Mouse (Mus musculus) stomach, embryonic 14.5 days (tissue): Measurements from ENCODE around the gene Ttc17. TPM values are rescaled to one million over a fixed set of nuclear protein-coding genes. Genes with fewer than 3 reads are reported as not detected.
A peak's percentile ranks its signal among the peaks of the same experiment; 100 is the strongest.
"Not testable (repeated sequence)": the region's sequence is repeated elsewhere in the genome, so short reads cannot be mapped to it uniquely, and the experiment has no call there.

Experiments
- ATAC-seq: fragments of 200-750 bp; cut with Nextera tagmentation; 2 replicates; pipeline ENCODE4 v1.8.0; 2017; ENCODE audit warnings: low read depth, moderate TSS enrichment; ENCODE audit not compliant: insufficient number of reproducible peaks, insufficient read depth, low FRiP score
- H3K27ac ChIP-seq: fragments of 300-500 bp; sonication (generic); 2 replicates; pipeline ENCODE4 v1.5.1; 2014; ENCODE audit warnings: mild to moderate bottlenecking, low read length, moderate library complexity, mixed read lengths
- H3K27me3 ChIP-seq: fragments of 300-500 bp; sonication (generic); 2 replicates; pipeline ENCODE4 v1.6.1; 2014; ENCODE audit warnings: low read length, control low read depth, mixed read lengths; ENCODE audit not compliant: control insufficient read depth, insufficient read depth
- H3K36me3 ChIP-seq: fragments of 300-500 bp; sonication (generic); 2 replicates; pipeline ENCODE4 v1.6.1; 2014; ENCODE audit warnings: mild to moderate bottlenecking, control low read depth, low read length, moderate library complexity, mixed read lengths; ENCODE audit not compliant: control insufficient read depth, insufficient read depth
- H3K4me1 ChIP-seq: fragments of 300-500 bp; sonication (generic); 2 replicates; pipeline ENCODE4 v1.6.1; 2014; ENCODE audit warnings: low read length, control low read depth, mixed read lengths; ENCODE audit not compliant: control insufficient read depth, insufficient read depth
- H3K4me2 ChIP-seq: fragments of 300-500 bp; sonication (generic); replicated peaks from 2 replicates; pipeline ENCODE4 v1.6.1; 2014; ENCODE audit warnings: low read depth, low read length, control low read depth
- H3K4me3 ChIP-seq: fragments of 300-500 bp; sonication (generic); 2 replicates; pipeline ENCODE4 v1.5.1; 2014; ENCODE audit warnings: low read depth, low read length, control low read depth
- H3K9ac ChIP-seq: fragments of 300-500 bp; sonication (generic); replicated peaks from 2 replicates; pipeline ENCODE4 v1.6.1; 2014; ENCODE audit warnings: low read depth, mild to moderate bottlenecking, control low read depth, low read length, moderate library complexity, mixed read lengths
- H3K9me3 ChIP-seq: fragments of 300-500 bp; sonication (generic); 2 replicates; pipeline ENCODE4 v1.6.1; 2016; ENCODE audit warnings: low read depth, low read length, control low read depth; ENCODE audit not compliant: control insufficient read depth
- WGBS: fragments of 180-500 bp; shearing (Covaris S2); extraction: QIAGEN DNeasy Blood & Tissue Kit; methylation state at CpG from one replicate; pipeline ENCODE4 v1.1.7; 2014; 5-methylcytosine and 5-hydroxymethylcytosine counted together
- polyA plus RNA-seq: library from polyadenylated mRNA; unstranded; fragments of >200 nt; fragmentation: Nextera tagmentation; extraction: Ambion mirVana; gene quantifications from 2 replicates; pipeline ENCODE4 v1.2.1, GENCODE M21; 2014

Gene Ttc17
- polyA plus RNA-seq, 1 experiment from 2014 or later = 18.8 TPM

- Histone ChIP-seq H3K9ac (no peak overlapping the region), H3K4me1 (0 out of 2 replicates have a peak, but pooled peaks cover 4% of the 10 kb centered on the region), H3K9me3 (no peaks in the 10 kb centered on the region), H3K27ac (no peak overlapping the region), H3K4me3 (no peak overlapping the region), H3K27me3 (no peaks in the 10 kb centered on the region), H3K36me3 (no peaks in the 10 kb centered on the region), H3K4me2 (no peak overlapping the region)
- no peak for ATAC-seq
- WGBS = 82% methylated on average over 5 of the region's 5 CpGs
Observed at GRCm38 (mm10) chr2:94396325-94396724, 10.2 kb downstream of the Ttc17 start.

DNA sequence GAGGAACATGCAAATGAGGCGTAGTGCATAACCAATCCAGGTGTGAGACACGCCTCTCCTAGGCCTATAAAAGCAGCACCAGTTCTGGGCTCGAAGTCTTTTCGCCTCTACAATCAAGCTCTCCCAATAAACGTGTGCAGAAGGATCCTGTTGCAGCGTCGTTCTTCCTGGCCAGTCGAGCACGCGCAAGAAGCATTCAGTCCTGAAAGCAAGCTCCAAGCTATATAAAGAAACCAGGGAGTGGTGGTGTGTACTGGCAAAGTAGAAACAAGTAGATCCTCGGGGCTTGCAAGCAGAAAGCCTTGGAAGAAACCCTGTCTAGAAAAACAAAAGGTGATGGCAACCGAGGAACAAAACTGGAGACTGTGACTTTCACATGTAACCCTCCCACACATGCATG is 15.4 kb downstream of the Ttc17 start:
- H3K27me3 ChIP-seq, H3K9ac ChIP-seq, H3K4me3 ChIP-seq, H3K4me1 ChIP-seq, H3K9me3 ChIP-seq, H3K27ac ChIP-seq, H3K4me2 ChIP-seq, ATAC-seq, H3K36me3 ChIP-seq: not testable (repeated sequence)
- WGBS = 92% methylated on average over 12 of the region's 12 CpGs

- Histone ChIP-seq H3K4me1 (no peaks in the 10 kb centered on the region), H3K27me3 (no peaks in the 10 kb centered on the region), H3K27ac (no peak overlapping the region), H3K4me3 (no peak overlapping the region), H3K36me3 (no peaks in the 10 kb centered on the region), H3K9ac (no peak overlapping the region), H3K4me2 (no peak overlapping the region), H3K9me3 (no peaks in the 10 kb centered on the region)
- WGBS = 79% methylated on average over 9 of the region's 9 CpGs
- ATAC-seq = no peak
Observed at GRCm38 (mm10) chr2:94389000-94389399, 17.5 kb downstream of the Ttc17 start.

- H3K4me2 ChIP-seq = no peak overlapping the region
- H3K27me3 ChIP-seq = no peaks in the 10 kb centered on the region
- 90% methylated on average over 5 of the region's 5 CpGs for WGBS
- ATAC-seq = no peak
- H3K9me3 ChIP-seq = no peaks in the 10 kb centered on the region
- no peak overlapping the region for H3K4me3 ChIP-seq
- no peak overlapping the region for H3K9ac ChIP-seq
- peaks cover 5% of the 10 kb centered on the region for H3K36me3 ChIP-seq
- no peaks in the 10 kb centered on the region for H3K4me1 ChIP-seq
- H3K27ac ChIP-seq = no peak overlapping the region
Observed at GRCm38 (mm10) chr2:94387846-94388245, 18.6 kb downstream of the Ttc17 start.

GRCm38 (mm10) chr2:94384483-94384882 is 22.0 kb downstream of the Ttc17 start:
- H3K4me1 ChIP-seq, H3K9me3 ChIP-seq, H3K27me3 ChIP-seq, ATAC-seq, H3K4me2 ChIP-seq, H3K27ac ChIP-seq, H3K9ac ChIP-seq, H3K4me3 ChIP-seq: not testable (repeated sequence)
- H3K36me3 ChIP-seq = peaks cover 11% of the 10 kb centered on the region
- WGBS = 93% methylated on average over 10 of the region's 10 CpGs

- no peaks in the 10 kb centered on the region for H3K4me1 ChIP-seq
- peaks cover 16% of the 10 kb centered on the region for H3K36me3 ChIP-seq
- no peaks in the 10 kb centered on the region for H3K9me3 ChIP-seq
- no peak overlapping the region for H3K27ac ChIP-seq
- H3K4me3 ChIP-seq = no peak overlapping the region
- no peak overlapping the region for H3K4me2 ChIP-seq
- ATAC-seq = peak; percentile 10; the same call in 1 of the 2 replicates
- 81% methylated on average over 2 of the region's 2 CpGs for WGBS
- H3K27me3 ChIP-seq = no peaks in the 10 kb centered on the region
- H3K9ac ChIP-seq = no peak overlapping the region
Observed at GRCm38 (mm10) chr2:94381057-94381647, 25.3 kb downstream of the Ttc17 start.

DNA sequence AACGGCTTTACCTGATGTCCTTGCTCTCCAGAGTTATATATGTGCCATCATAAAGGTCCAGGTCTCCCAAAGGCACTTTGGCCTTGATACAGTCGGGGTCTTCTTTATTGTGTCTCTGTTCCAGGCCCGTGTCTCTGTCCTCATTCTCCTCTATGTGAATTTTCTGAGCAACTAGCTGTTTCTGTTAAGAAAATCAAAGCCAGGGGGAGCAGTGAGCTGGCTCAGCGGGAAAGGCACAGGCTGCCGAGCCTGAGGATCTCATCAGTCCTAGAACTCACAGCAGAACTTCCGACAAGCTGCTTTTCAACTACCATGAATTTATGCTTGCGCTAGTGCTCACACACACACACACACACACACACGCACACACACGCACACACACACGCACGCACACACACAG is 27.8 kb downstream of the Ttc17 start:
- Histone ChIP-seq H3K9ac (no peak overlapping the region), H3K4me2 (no peak overlapping the region), H3K27ac (no peak overlapping the region), H3K27me3 (no peaks in the 10 kb centered on the region), H3K4me3 (no peak overlapping the region), H3K9me3 (no peaks in the 10 kb centered on the region), H3K4me1 (no peaks in the 10 kb centered on the region), H3K36me3 (peaks cover 37% of the 10 kb centered on the region)
- ATAC-seq = no peak
- WGBS = 83% methylated on average over 11 of the region's 11 CpGs

DNA sequence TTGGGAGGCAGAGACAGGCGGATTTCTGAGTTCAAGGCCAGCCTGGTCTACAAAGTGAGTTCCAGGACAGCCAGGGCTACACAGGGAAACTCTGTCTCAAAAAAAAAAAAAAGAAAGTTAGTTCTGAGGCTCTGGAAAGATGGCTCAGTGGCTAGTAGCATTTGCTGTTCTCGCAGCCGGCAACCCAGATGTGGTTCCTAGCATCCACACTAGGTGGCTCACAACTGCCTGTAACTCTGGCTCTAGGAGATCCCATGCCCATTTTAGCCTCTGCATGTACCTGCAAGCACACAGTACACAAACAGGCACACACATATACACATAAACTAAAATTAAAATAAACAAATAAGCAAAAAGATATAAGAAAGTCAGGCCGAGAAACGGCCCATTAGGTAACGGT is 35.4 kb downstream of the Ttc17 start:
- H3K4me1 ChIP-seq = no peaks in the 10 kb centered on the region
- peaks cover 53% of the 10 kb centered on the region for H3K36me3 ChIP-seq
- H3K9ac ChIP-seq = no peak overlapping the region
- no peak overlapping the region for H3K4me3 ChIP-seq
- ATAC-seq = no peak
- no peaks in the 10 kb centered on the region for H3K27me3 ChIP-seq
- H3K9me3 ChIP-seq = no peaks in the 10 kb centered on the region
- H3K27ac ChIP-seq = no peak overlapping the region
- H3K4me2 ChIP-seq = no peak overlapping the region
- 85% methylated on average over 6 of the region's 6 CpGs for WGBS

DNA sequence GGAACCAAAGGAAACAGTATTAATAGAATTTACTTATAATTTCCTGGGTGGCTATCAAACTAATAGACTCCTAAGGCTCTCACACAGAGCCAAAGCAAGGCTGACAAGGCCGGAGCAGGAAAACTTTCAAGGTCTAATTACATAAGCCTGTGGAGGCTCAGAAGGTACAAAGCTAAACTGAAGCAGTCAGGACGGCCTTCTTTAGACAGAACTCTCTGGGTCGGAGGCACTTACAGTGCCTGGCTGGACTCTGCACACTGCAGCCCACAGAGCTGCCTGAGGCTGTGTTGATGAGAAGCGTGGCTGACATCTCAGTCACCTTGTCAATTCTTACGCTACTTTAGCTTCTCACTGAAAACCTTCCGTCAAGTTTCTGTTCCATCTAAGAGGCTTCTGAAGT is 42.7 kb downstream of the Ttc17 start:
- ATAC-seq = no peak
- Histone ChIP-seq H3K36me3 (peaks cover 38% of the 10 kb centered on the region), H3K27ac (no peak overlapping the region), H3K4me1 (no peaks in the 10 kb centered on the region), H3K4me3 (no peak overlapping the region), H3K4me2 (no peak overlapping the region), H3K9ac (no peak overlapping the region), H3K9me3 (no peaks in the 10 kb centered on the region), H3K27me3 (no peaks in the 10 kb centered on the region)
- WGBS = 96% methylated on average over 6 of the region's 6 CpGs
